31 mouse cellular contexts compared by ENCODE assay signal in the genomic region with DNA sequence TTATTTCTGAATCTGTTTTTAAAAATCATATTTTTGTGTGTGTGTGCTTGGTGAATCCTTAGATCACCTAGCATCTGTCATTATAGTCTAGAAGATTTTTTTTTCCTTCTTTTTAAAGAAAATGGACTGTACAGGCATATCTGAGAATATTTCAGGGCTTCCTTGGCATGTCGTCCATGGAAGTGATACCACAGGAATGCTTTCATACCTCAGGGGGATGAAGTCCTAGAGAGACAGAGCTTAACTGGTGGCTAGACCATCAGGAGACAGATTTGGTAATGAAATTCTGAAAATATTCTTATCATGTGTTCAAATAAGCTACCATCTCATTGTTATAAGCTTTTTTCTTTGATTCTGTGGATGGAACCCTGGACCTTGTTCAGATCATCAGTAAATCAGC.
"Had no signal": no experiment of that assay in that cellular context is flagged by ENCODE, and none has a peak within 500 bp of the region (broad histone marks: within the 10 kb centered on the region; RNA-seq: fewer than 3 reads in every experiment).

No protein-coding gene starts in this region.

- H3K4me2 ChIP-seq: limb, embryonic 12.5 days; limb, embryonic 13.5 days; limb, embryonic 15.5 days; liver, embryonic 11.5 days; liver, embryonic 12.5 days; liver, embryonic 13.5 days; liver, embryonic 15.5 days; lung, embryonic 14.5 days; lung, embryonic 15.5 days; midbrain, embryonic 11.5 days; midbrain, embryonic 12.5 days; midbrain, embryonic 13.5 days; midbrain, embryonic 15.5 days; neural tube, embryonic 12.5 days had no signal

- ATAC-seq: liver, embryonic 12.5 days; liver, postnatal 0 days; lung, postnatal 0 days; midbrain, embryonic 13.5 days; midbrain, embryonic 15.5 days; midbrain, embryonic 16.5 days had no signal

- H3K27me3 ChIP-seq: limb, embryonic 12.5 days; limb, embryonic 13.5 days; limb, embryonic 15.5 days; liver, embryonic 12.5 days; liver, embryonic 13.5 days; liver, embryonic 15.5 days; lung, embryonic 15.5 days; megakaryocyte, embryonic 14.5 days; midbrain, embryonic 12.5 days; midbrain, embryonic 13.5 days; midbrain, embryonic 15.5 days; neural tube, embryonic 12.5 days had no signal

- H3K27ac ChIP-seq: limb, embryonic 10.5 days; limb, embryonic 12.5 days; limb, embryonic 13.5 days; limb, embryonic 15.5 days; liver, embryonic 12.5 days; liver, embryonic 13.5 days; liver, embryonic 14.5 days; liver, embryonic 15.5 days; lung, embryonic 15.5 days; macrophage; midbrain, embryonic 10.5 days; midbrain, embryonic 12.5 days; midbrain, embryonic 13.5 days; midbrain, embryonic 15.5 days; neural tube, embryonic 12.5 days had no signal

- H3K4me1 ChIP-seq: limb, embryonic 10.5 days; limb, embryonic 12.5 days; limb, embryonic 15.5 days; lung, embryonic 15.5 days; midbrain, embryonic 10.5 days; midbrain, embryonic 12.5 days; midbrain, embryonic 13.5 days; midbrain, embryonic 15.5 days; neural tube, embryonic 12.5 days had no signal

- H3K36me3 ChIP-seq: limb, embryonic 10.5 days; limb, embryonic 12.5 days; limb, embryonic 13.5 days; limb, embryonic 15.5 days; liver, embryonic 12.5 days; liver, embryonic 13.5 days; liver, embryonic 15.5 days; lung, embryonic 15.5 days; midbrain, embryonic 10.5 days; midbrain, embryonic 12.5 days; midbrain, embryonic 13.5 days; midbrain, embryonic 15.5 days; neural tube, embryonic 12.5 days had no signal

- DNase-seq: left cerebral cortex, postnatal 4 days; liver; liver, embryonic 13.5 days; liver, postnatal 0 days; lung, adult 18-20 months; lung, adult 2 months; lung, embryonic 14.5 days; lung, postnatal 10 days; lung, postnatal 14 days; lung, postnatal 36 days; lung, postnatal 4 days; midbrain, embryonic 14.5 days had no signal

- H3K4me3 ChIP-seq: limb, embryonic 10.5 days; limb, embryonic 12.5 days; limb, embryonic 13.5 days; limb, embryonic 15.5 days; liver, embryonic 12.5 days; liver, embryonic 13.5 days; liver, embryonic 15.5 days; lung, embryonic 15.5 days; megakaryocyte, embryonic 14.5 days; midbrain, embryonic 10.5 days; midbrain, embryonic 12.5 days; midbrain, embryonic 13.5 days; midbrain, embryonic 15.5 days; neural tube, embryonic 12.5 days had no signal

- H3K9me3 ChIP-seq: limb, embryonic 10.5 days; limb, embryonic 12.5 days; limb, embryonic 13.5 days; limb, embryonic 15.5 days; liver, embryonic 12.5 days; liver, embryonic 13.5 days; liver, embryonic 15.5 days; lung, embryonic 15.5 days; megakaryocyte, embryonic 14.5 days; midbrain, embryonic 10.5 days; midbrain, embryonic 12.5 days; midbrain, embryonic 13.5 days; midbrain, embryonic 15.5 days; neural tube, embryonic 12.5 days had no signal
